Mouse (Mus musculus): ENCODE measurements around the gene Rab29. TPM values are rescaled to one million over a fixed set of nuclear protein-coding genes. Genes with fewer than 3 reads are reported as not detected.

Rab29 gene
- polyA plus RNA-seq, 1 experiment from 2014 or later, result 23.1 TPM

GRCm38 (mm10) chr1:131824528-131825181 lies 42.4 kb upstream of the Rab29 start:
- DNase-seq (ENCODE audit: low spot score) (no peak), ATAC-seq (no peak)
- H3K4me1 ChIP-seq (ENCODE audit: insufficient read depth, low read depth, low read length), result peaks cover 17% of the 10 kb centered on the region
- no peak overlapping the region for H3K27ac ChIP-seq (ENCODE audit: low read length)
- H3K9ac ChIP-seq (replicated peaks; ENCODE audit: low read depth), result no peak overlapping the region
- H3K36me3 ChIP-seq (ENCODE audit: insufficient read depth, low read length), result no peaks in the 10 kb centered on the region
- no peaks in the 10 kb centered on the region for H3K27me3 ChIP-seq (replicated peaks; ENCODE audit: insufficient read depth, low read length)
- 83% methylated on average over 11 of the region's 11 CpGs for WGBS
- H3K9me3 ChIP-seq (ENCODE audit: low read length), result no peaks in the 10 kb centered on the region
- TF ChIP-seq CTCF (IDR thresholded peaks at IDR 0.05) (no peak), EP300 (IDR thresholded peaks at IDR 0.05) (no peak)
- H3K4me3 ChIP-seq (ENCODE audit: low read depth, low read length), result no peak overlapping the region
- H3K4me2 ChIP-seq (replicated peaks; ENCODE audit: low read depth, low read length), result no peak overlapping the region

- Histone ChIP-seq H3K4me3 (ENCODE audit: low read depth, low read length) (peak within 1 kb of the TSS; percentile 66), H3K9ac (replicated peaks; ENCODE audit: low read depth) (peak within 1 kb of the TSS; percentile 82), H3K27me3 (replicated peaks; ENCODE audit: insufficient read depth, low read length) (no peaks in the 10 kb centered on the region), H3K4me1 (ENCODE audit: insufficient read depth, low read depth, low read length) (peaks cover 18% of the 10 kb centered on the region), H3K36me3 (ENCODE audit: insufficient read depth, low read length) (no peaks in the 10 kb centered on the region), H3K4me2 (replicated peaks; ENCODE audit: low read depth, low read length) (peak within 1 kb of the TSS; percentile 87), H3K27ac (ENCODE audit: low read length) (peak within 1 kb of the TSS; percentile 76), H3K9me3 (ENCODE audit: low read length) (no peaks in the 10 kb centered on the region)
- WGBS, result 3% methylated on average over 20 of the region's 25 CpGs
- DNase-seq (ENCODE audit: low spot score) (no peak), ATAC-seq (peak; percentile 50)
- TF ChIP-seq CTCF (IDR thresholded peaks at IDR 0.05) (no peak), EP300 (IDR thresholded peaks at IDR 0.05) (0 out of 2 replicates have a peak, but pooled peaks have one; percentile 2)
These were observed 39.7 kb upstream of the Rab29 start, which contains the start of gene Slc41a1 for GRCm38 (mm10) chr1:131827207-131827786. Gene Slc41a1, plus strand, starts transcription at chr1:131827493.

DNA sequence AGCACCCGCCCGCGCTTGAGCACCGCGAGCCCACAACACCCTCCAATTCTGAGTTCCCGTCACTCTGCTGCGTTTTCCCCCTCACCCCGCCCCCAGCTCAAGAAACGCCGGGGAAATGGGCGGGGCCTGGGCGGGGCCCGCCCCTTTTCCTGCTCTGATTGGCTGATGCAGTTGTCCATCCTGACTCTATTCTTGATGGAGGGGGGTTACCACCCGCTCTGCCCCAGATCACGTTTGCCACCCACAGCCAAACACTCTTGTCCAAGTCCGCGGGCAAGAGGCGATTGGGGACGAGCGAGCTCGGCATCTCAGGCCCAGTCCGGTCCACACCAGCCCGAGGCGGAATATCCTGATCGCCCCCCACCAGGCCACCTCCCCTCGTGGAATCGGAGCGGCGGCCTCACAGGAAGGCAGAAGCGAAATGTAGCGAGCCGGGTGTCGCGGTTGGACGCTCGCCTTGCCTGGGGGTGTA lies 39.2 kb upstream of the Rab29 start:
- WGBS, result 2% methylated on average over 31 of the region's 36 CpGs
- H3K4me1 ChIP-seq (ENCODE audit: insufficient read depth, low read depth, low read length), result peaks cover 18% of the 10 kb centered on the region
- no peaks in the 10 kb centered on the region for H3K9me3 ChIP-seq (ENCODE audit: low read length)
- no peaks in the 10 kb centered on the region for H3K27me3 ChIP-seq (replicated peaks; ENCODE audit: insufficient read depth, low read length)
- ATAC-seq (peak; percentile 97), DNase-seq (ENCODE audit: low spot score) (peak; percentile 95)
- TF ChIP-seq CTCF (IDR thresholded peaks at IDR 0.05) (no peak), EP300 (IDR thresholded peaks at IDR 0.05) (0 out of 2 replicates have a peak, but pooled peaks have one; percentile 6)
- H3K9ac ChIP-seq (replicated peaks; ENCODE audit: low read depth), result peak overlapping the region; percentile 82
- H3K4me3 ChIP-seq (ENCODE audit: low read depth, low read length), result peak overlapping the region; percentile 66
- peak overlapping the region; percentile 76 for H3K27ac ChIP-seq (ENCODE audit: low read length)
- no peaks in the 10 kb centered on the region for H3K36me3 ChIP-seq (ENCODE audit: insufficient read depth, low read length)
- peak overlapping the region; percentile 87 for H3K4me2 ChIP-seq (replicated peaks; ENCODE audit: low read depth, low read length)

DNA sequence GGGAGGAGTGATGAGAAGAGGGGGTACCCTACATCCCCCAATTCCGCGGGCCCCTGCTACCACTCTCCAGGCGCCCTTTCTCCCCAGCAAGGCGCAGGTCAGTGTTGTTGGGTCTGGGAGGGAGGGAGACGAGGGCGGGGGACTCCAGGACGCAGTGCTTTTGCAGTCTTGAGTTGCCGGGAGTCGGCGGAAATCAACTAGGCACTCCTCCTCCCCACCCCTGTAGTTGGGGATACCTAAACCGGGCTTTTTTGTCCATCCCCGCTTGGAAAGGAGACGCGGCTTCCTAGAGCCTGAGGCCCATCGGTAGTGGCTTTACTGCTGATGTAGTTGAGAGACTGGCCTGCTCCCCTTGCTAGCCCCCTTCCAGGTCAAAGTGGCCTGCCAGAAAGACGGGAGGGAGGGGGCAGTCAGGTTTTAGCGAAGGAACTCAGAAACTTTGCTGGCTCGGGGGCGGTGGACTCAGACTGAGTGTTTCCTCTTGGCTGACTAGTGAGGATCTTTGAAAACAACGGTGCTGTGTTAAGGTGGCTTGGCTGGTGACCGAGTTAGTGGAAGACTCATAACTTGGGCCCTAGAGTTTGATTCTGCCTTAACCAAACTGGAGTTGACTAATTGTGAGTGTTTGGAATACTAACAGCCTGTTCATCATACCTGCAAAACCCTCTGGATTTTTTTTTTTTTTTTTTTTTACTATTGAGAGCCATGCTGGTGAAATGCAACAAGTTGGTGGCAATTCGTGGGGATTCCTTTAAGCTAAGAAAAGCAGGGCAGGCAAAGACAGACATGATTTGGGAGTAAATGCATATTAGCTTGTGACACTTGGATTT lies 38.5 kb upstream of the Rab29 start:
- peak; percentile 69 for ATAC-seq
- 4% methylated on average over 17 of the region's 22 CpGs for WGBS
- Histone ChIP-seq H3K36me3 (ENCODE audit: insufficient read depth, low read length) (no peaks in the 10 kb centered on the region), H3K4me2 (replicated peaks; ENCODE audit: low read depth, low read length) (peak overlapping the region; percentile 87), H3K27ac (ENCODE audit: low read length) (peak overlapping the region; percentile 63), H3K27me3 (replicated peaks; ENCODE audit: insufficient read depth, low read length) (no peaks in the 10 kb centered on the region), H3K4me3 (ENCODE audit: low read depth, low read length) (peak overlapping the region; percentile 66), H3K9ac (replicated peaks; ENCODE audit: low read depth) (peak overlapping the region; percentile 82), H3K4me1 (ENCODE audit: insufficient read depth, low read depth, low read length) (peaks cover 18% of the 10 kb centered on the region), H3K9me3 (ENCODE audit: low read length) (no peaks in the 10 kb centered on the region)
- peak; percentile 63 for DNase-seq (ENCODE audit: low spot score)
- no peak for TF ChIP-seq EP300 (IDR thresholded peaks at IDR 0.05)

DNA sequence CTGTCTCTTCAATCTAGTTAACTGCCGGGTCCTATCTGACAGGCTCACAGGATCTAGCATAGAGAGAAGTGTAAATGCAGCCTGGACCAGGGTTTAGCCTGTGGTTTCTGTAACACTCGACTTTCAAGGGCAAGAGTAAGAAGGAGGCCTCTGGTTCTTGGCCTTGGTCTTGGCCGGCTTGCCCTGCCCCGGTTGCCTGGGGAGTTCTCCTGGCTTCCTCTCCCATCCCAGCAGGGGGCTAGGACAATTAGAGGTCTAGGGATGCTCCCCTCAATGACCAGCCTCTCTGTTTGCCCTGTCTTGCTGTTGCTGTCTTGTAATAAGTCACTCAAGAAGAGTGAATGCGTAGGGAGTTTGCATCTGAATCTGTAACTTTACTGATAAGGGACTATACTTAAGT lies 37.7 kb upstream of the Rab29 start:
- Histone ChIP-seq H3K27me3 (replicated peaks; ENCODE audit: insufficient read depth, low read length) (no peaks in the 10 kb centered on the region), H3K4me3 (ENCODE audit: low read depth, low read length) (no peak overlapping the region), H3K36me3 (ENCODE audit: insufficient read depth, low read length) (no peaks in the 10 kb centered on the region), H3K27ac (ENCODE audit: low read length) (no peak overlapping the region), H3K4me1 (ENCODE audit: insufficient read depth, low read depth, low read length) (peaks cover 18% of the 10 kb centered on the region), H3K4me2 (replicated peaks; ENCODE audit: low read depth, low read length) (peak overlapping the region; percentile 87), H3K9me3 (ENCODE audit: low read length) (no peaks in the 10 kb centered on the region), H3K9ac (replicated peaks; ENCODE audit: low read depth) (no peak overlapping the region)
- ATAC-seq (no peak), DNase-seq (ENCODE audit: low spot score) (no peak)
- TF ChIP-seq EP300 (IDR thresholded peaks at IDR 0.05) (no peak), CTCF (IDR thresholded peaks at IDR 0.05) (no peak)
- 41% methylated on average over 5 of the region's 5 CpGs for WGBS

GRCm38 (mm10) chr1:131830561-131830960 lies 36.5 kb upstream of the Rab29 start:
- Histone ChIP-seq H3K9ac (replicated peaks; ENCODE audit: low read depth) (no peak overlapping the region), H3K4me3 (ENCODE audit: low read depth, low read length) (no peak overlapping the region), H3K27me3 (replicated peaks; ENCODE audit: insufficient read depth, low read length) (no peaks in the 10 kb centered on the region), H3K9me3 (ENCODE audit: low read length) (no peaks in the 10 kb centered on the region), H3K4me1 (ENCODE audit: insufficient read depth, low read depth, low read length) (peaks cover 18% of the 10 kb centered on the region), H3K27ac (ENCODE audit: low read length) (no peak overlapping the region), H3K36me3 (ENCODE audit: insufficient read depth, low read length) (no peaks in the 10 kb centered on the region), H3K4me2 (replicated peaks; ENCODE audit: low read depth, low read length) (no peak overlapping the region)
- DNase-seq (ENCODE audit: low spot score), result no peak
- no peak for ATAC-seq
- TF ChIP-seq CTCF (IDR thresholded peaks at IDR 0.05) (no peak), EP300 (IDR thresholded peaks at IDR 0.05) (no peak)
- WGBS, result 79% methylated on average over 15 of the region's 15 CpGs

Data from lung, postnatal 0 days (tissue).